Mouse (Mus musculus): ENCODE measurements around the gene Cdk14. TPM values are rescaled to one million over a fixed set of nuclear protein-coding genes. Genes with fewer than 3 reads are reported as not detected.

The Cdk14 gene
- polyA plus RNA-seq, 1 experiment from 2014 or later = 16.1 TPM

GRCm38 (mm10) chr5:5379870-5380730 is 40.0 kb downstream of the Cdk14 start:
- Histone ChIP-seq H3K4me1 (peaks cover 21% of the 10 kb centered on the region), H3K27ac (peak overlapping the region; percentile 97), H3K9me3 (replicated peaks) (no peaks in the 10 kb centered on the region), H3K27me3 (ENCODE audit: low read depth, poor library complexity, severe bottlenecking) (no peaks in the 10 kb centered on the region), H3K4me3 (peak overlapping the region; percentile 75), H3K36me3 (no peaks in the 10 kb centered on the region)
- WGBS = 2% methylated on average over 113 of the region's 128 CpGs
- DNase-seq (ENCODE audit: low spot score) = peak; percentile 82

- 1% methylated on average over 14 of the region's 14 CpGs for WGBS
- Histone ChIP-seq H3K27ac (peak overlapping the region; percentile 97), H3K27me3 (ENCODE audit: low read depth, poor library complexity, severe bottlenecking) (no peaks in the 10 kb centered on the region), H3K4me1 (peaks cover 21% of the 10 kb centered on the region), H3K4me3 (peak overlapping the region; percentile 75), H3K9me3 (replicated peaks) (no peaks in the 10 kb centered on the region), H3K36me3 (no peaks in the 10 kb centered on the region)
- DNase-seq (ENCODE audit: low spot score) = no peak
Measured at GRCm38 (mm10) chr5:5379501-5379869, 40.6 kb downstream of the Cdk14 start.

GRCm38 (mm10) chr5:5374393-5374792 is 45.7 kb downstream of the Cdk14 start:
- H3K27me3 ChIP-seq (ENCODE audit: low read depth, poor library complexity, severe bottlenecking) = no peaks in the 10 kb centered on the region
- H3K4me3 ChIP-seq = no peak overlapping the region
- no peak overlapping the region for H3K27ac ChIP-seq
- WGBS = 100% methylated on average over 1 of the region's 1 CpGs
- no peaks in the 10 kb centered on the region for H3K36me3 ChIP-seq
- no peak for DNase-seq (ENCODE audit: low spot score)
- H3K9me3 ChIP-seq (replicated peaks) = no peaks in the 10 kb centered on the region
- H3K4me1 ChIP-seq = peaks cover 20% of the 10 kb centered on the region

- H3K4me1 ChIP-seq = peaks cover 15% of the 10 kb centered on the region
- no peak for DNase-seq (ENCODE audit: low spot score)
- 89% methylated on average over 7 of the region's 7 CpGs for WGBS
- no peak overlapping the region for H3K4me3 ChIP-seq
- H3K27me3 ChIP-seq (ENCODE audit: low read depth, poor library complexity, severe bottlenecking) = no peaks in the 10 kb centered on the region
- H3K9me3 ChIP-seq (replicated peaks) = no peaks in the 10 kb centered on the region
- H3K36me3 ChIP-seq = peaks cover 4% of the 10 kb centered on the region; the same call in 1 of the 2 replicates
- no peak overlapping the region for H3K27ac ChIP-seq
Measured at GRCm38 (mm10) chr5:5373541-5373940, 46.6 kb downstream of the Cdk14 start.

- WGBS = 60% methylated on average over 5 of the region's 5 CpGs
- peaks cover 10% of the 10 kb centered on the region; the same call in 1 of the 2 replicates for H3K36me3 ChIP-seq
- no peak overlapping the region for H3K27ac ChIP-seq
- no peak for DNase-seq (ENCODE audit: low spot score)
- H3K4me3 ChIP-seq = no peak overlapping the region
- peaks cover 10% of the 10 kb centered on the region; the same call in 1 of the 2 replicates for H3K4me1 ChIP-seq
- H3K27me3 ChIP-seq (ENCODE audit: low read depth, poor library complexity, severe bottlenecking) = no peaks in the 10 kb centered on the region
- no peaks in the 10 kb centered on the region for H3K9me3 ChIP-seq (replicated peaks)
Measured at GRCm38 (mm10) chr5:5372936-5373335, 47.2 kb downstream of the Cdk14 start.

- Histone ChIP-seq H3K27me3 (ENCODE audit: low read depth, poor library complexity, severe bottlenecking) (no peaks in the 10 kb centered on the region), H3K9me3 (replicated peaks) (no peaks in the 10 kb centered on the region), H3K4me1 (peaks cover 10% of the 10 kb centered on the region; the same call in 1 of the 2 replicates), H3K36me3 (peaks cover 13% of the 10 kb centered on the region; the same call in 1 of the 2 replicates), H3K4me3 (no peak overlapping the region), H3K27ac (no peak overlapping the region)
- DNase-seq (ENCODE audit: low spot score) = no peak
- 76% methylated on average over 3 of the region's 3 CpGs for WGBS
Measured at GRCm38 (mm10) chr5:5372354-5372753, 47.8 kb downstream of the Cdk14 start.

GRCm38 (mm10) chr5:5370322-5371082 is 49.6 kb downstream of the Cdk14 start:
- H3K9me3 ChIP-seq (replicated peaks) = no peaks in the 10 kb centered on the region
- WGBS = 81% methylated on average over 4 of the region's 4 CpGs
- no peak overlapping the region for H3K4me3 ChIP-seq
- DNase-seq (ENCODE audit: low spot score) = no peak
- H3K36me3 ChIP-seq = peaks cover 17% of the 10 kb centered on the region; the same call in 1 of the 2 replicates
- H3K27me3 ChIP-seq (ENCODE audit: low read depth, poor library complexity, severe bottlenecking) = no peaks in the 10 kb centered on the region
- H3K27ac ChIP-seq = no peak overlapping the region
- 0 out of 2 replicates have a peak, but pooled peaks cover 6% of the 10 kb centered on the region for H3K4me1 ChIP-seq

GRCm38 (mm10) chr5:5368389-5369164 is 51.5 kb downstream of the Cdk14 start:
- H3K27ac ChIP-seq = no peak overlapping the region
- H3K4me1 ChIP-seq = 0 out of 2 replicates have a peak, but pooled peaks cover 8% of the 10 kb centered on the region
- H3K36me3 ChIP-seq = peaks cover 20% of the 10 kb centered on the region
- no peak overlapping the region for H3K4me3 ChIP-seq
- H3K27me3 ChIP-seq (ENCODE audit: low read depth, poor library complexity, severe bottlenecking) = no peaks in the 10 kb centered on the region
- DNase-seq (ENCODE audit: low spot score) = no peak
- 81% methylated on average over 14 of the region's 14 CpGs for WGBS
- no peaks in the 10 kb centered on the region for H3K9me3 ChIP-seq (replicated peaks)

- no peak overlapping the region for H3K27ac ChIP-seq
- 0 out of 2 replicates have a peak, but pooled peaks cover 5% of the 10 kb centered on the region for H3K4me1 ChIP-seq
- 88% methylated on average over 8 of the region's 8 CpGs for WGBS
- no peak overlapping the region for H3K4me3 ChIP-seq
- H3K9me3 ChIP-seq (replicated peaks) = no peaks in the 10 kb centered on the region
- DNase-seq (ENCODE audit: low spot score) = no peak
- H3K36me3 ChIP-seq = peaks cover 27% of the 10 kb centered on the region
- H3K27me3 ChIP-seq (ENCODE audit: low read depth, poor library complexity, severe bottlenecking) = no peaks in the 10 kb centered on the region
Measured at GRCm38 (mm10) chr5:5367550-5367949, 52.6 kb downstream of the Cdk14 start.

GRCm38 (mm10) chr5:5365285-5366076 is 54.6 kb downstream of the Cdk14 start:
- 84% methylated on average over 14 of the region's 14 CpGs for WGBS
- Histone ChIP-seq H3K27ac (no peak overlapping the region), H3K36me3 (peaks cover 36% of the 10 kb centered on the region), H3K4me3 (no peak overlapping the region), H3K27me3 (ENCODE audit: low read depth, poor library complexity, severe bottlenecking) (no peaks in the 10 kb centered on the region), H3K4me1 (peaks cover 2% of the 10 kb centered on the region; the same call in 1 of the 2 replicates), H3K9me3 (replicated peaks) (0 out of 2 replicates have a peak, but pooled peaks cover 2% of the 10 kb centered on the region)
- no peak for DNase-seq (ENCODE audit: low spot score)

- H3K4me3 ChIP-seq = no peak overlapping the region
- 0 out of 2 replicates have a peak, but pooled peaks cover 2% of the 10 kb centered on the region for H3K9me3 ChIP-seq (replicated peaks)
- WGBS = 92% methylated on average over 3 of the region's 3 CpGs
Measured at GRCm38 (mm10) chr5:5361684-5362083, 58.4 kb downstream of the Cdk14 start.

GRCm38 (mm10) chr5:5360338-5360737 is 59.8 kb downstream of the Cdk14 start:
- H3K27ac ChIP-seq = no peak overlapping the region
- H3K4me3 ChIP-seq = no peak overlapping the region
- H3K4me1 ChIP-seq = peaks cover 14% of the 10 kb centered on the region
- 93% methylated on average over 5 of the region's 5 CpGs for WGBS
- H3K27me3 ChIP-seq (ENCODE audit: low read depth, poor library complexity, severe bottlenecking) = no peaks in the 10 kb centered on the region
- 0 out of 2 replicates have a peak, but pooled peaks cover 2% of the 10 kb centered on the region for H3K9me3 ChIP-seq (replicated peaks)
- no peak for DNase-seq (ENCODE audit: low spot score)
- peaks cover 19% of the 10 kb centered on the region for H3K36me3 ChIP-seq

More at GRCm38 (mm10) chr5:5361684-5362083, 58.4 kb downstream of the Cdk14 start:
- no peak overlapping the region for H3K27ac ChIP-seq
- H3K4me1 ChIP-seq = peaks cover 9% of the 10 kb centered on the region; the same call in 1 of the 2 replicates
- no peaks in the 10 kb centered on the region for H3K27me3 ChIP-seq (ENCODE audit: low read depth, poor library complexity, severe bottlenecking)
- peaks cover 19% of the 10 kb centered on the region for H3K36me3 ChIP-seq
- DNase-seq (ENCODE audit: low spot score) = no peak
